Mouse (Mus musculus) left cerebral cortex, adult 11 months (tissue): Measurements from ENCODE around the gene Mmgt1.
A peak's percentile ranks its signal among the peaks of the same experiment; 100 is the strongest.

Source experiments
- DNase-seq: peaks from one replicate; pipeline ENCODE4 v3.0.0; 2022; ENCODE audit warnings: low spot score

Mmgt1 gene

DNA sequence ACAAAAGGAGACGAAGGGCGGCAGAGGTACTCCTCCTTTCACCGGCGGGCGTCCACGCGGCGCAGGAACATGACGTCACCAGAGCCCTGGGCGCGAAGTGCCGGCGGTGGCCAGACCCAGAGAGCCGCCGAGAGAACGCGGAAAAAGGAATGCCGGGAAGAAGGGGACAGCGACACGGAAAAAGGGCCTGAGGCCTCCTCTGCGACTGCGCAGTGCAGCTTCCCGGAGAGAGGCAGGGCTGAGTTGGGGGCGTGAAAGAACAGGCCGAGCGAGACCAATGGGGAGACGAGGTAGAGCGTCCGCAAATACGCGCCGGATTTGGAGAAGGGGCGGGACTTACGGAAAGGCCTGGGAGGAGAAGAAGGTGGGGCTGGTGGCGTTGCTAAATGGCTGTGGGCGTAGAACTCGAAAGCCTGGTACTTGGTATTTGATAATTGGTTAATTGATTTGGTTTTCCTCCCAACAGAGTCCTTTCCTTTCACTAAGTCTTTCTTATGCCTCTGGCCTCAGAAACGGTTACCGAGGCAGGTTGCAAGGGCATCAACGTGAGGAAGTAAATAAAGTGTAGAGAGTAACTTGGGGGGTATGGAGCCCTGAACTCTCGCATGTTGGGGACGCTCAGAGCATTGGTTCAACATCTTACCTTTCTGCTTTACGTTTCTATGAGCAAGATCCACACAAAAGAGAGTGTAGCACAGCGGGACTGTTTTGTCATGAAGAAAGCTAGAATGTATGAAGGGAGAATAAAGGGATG is at the start of gene Mmgt1:
TSS of gene Mmgt1 (minus strand) at position 183 of the 754 bp plus-strand sequence.
- DNase-seq: peak; percentile 84

DNA sequence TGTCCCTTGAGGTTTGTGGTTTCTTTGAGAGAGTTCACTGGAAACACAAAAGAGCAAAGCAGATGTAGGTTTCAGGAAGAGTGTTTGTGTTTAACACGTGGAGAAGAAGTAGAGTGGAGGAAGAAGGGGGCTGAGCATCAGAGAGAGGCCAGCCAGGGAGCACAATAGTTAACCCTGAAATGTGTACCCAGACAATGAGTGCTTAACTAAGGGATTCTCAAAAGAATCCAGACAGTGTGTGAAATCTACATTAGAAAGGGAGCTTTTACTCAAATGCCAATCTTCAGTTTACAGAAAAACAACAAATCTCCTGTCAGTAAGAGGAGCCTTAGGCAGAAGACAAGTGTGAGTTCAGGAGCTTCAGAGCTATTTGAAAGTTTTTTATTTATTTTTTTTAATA is 42.2 kb upstream of the Mmgt1 start:
- no peak for DNase-seq

DNA sequence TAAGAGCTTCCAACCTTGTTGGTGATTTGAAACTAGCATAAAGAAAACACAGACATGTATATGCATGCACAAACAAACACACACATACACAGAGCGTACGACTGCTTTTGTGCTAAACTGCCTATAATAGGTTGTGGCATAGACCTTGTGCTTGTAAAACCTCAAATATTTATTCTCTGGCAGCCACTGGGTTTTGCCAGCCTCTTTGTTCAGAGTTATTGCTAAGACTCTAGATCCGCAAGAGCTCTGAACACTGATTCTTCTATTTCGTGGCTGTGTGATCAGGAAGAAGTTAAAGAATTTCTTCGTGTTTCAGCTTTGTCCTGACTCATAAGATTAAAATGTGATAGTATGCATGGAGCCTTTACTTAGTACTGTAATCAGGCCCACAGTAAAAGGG is 38.3 kb upstream of the Mmgt1 start:
- no peak for DNase-seq

DNA sequence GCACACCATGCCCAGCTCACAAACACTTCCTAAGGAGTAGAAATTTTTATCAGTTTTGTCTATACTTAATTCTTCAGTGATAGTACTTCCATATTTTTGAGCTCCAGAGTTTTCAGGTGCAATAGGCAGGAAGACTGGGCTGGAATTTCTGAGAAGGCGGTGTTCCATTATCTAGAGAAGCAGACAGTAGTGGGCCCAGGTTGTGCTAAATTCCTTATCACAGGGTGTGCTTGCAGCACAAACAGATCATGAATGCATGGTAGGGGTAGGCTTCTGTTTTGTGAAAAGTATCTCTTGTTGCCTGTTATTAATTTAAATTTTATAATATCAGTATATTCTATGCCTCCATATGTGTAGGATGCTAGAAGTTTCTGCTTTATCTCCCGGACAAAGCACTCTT is 17.4 kb upstream of the Mmgt1 start:
- DNase-seq: no peak

DNA sequence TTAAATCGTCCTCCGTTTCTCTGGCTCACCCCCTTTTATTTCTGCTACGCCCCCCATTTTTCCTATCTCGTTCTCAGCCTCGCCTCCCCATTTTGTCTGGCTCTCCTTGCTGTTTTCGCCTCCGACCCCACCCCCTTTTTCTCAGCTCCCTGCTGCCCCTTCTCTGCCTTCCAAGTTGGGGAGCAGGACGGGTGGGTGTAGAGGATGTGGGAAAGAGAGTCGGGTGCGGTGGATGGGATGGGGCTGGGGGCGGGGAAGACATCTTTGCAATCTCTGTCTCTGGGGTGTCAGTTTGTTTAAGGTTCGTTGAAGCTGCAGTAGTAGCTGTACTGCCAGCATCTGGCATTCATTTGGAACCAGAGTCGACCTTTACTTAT is 12.4 kb upstream of the Mmgt1 start:
- peak; percentile 4 for DNase-seq

DNA sequence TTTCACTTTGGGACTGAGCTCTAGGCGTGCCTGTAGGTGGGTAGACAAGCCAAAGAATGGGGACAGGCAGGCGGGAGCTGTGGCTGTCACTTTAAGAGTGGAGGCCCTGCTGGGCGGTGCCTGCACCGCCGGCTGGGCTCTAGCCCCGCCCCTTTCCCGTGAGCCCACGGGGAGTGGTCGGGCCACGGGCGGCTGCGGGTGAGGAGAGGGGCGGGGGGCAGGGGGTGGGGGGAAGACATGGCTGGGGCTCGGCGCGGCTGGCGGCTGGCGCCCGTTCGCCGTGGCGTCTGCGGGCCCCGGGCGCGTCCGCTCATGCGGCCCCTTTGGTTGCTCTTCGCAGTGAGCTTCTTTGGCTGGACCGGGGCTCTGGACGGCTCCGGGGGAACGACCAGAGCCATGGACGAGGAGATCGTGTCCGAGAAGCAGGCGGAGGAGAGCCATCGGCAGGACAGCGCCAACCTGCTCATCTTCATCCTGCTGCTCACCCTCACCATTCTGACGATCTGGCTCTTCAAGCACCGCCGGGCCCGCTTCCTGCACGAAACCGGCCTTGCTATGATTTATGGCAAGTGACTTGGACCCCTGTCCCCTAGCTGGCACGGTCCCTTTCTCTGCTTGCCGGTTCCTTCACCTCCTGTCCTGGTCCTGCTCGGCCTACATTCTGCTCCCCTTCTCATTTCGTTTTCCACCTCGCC is 11.9 kb upstream of the Mmgt1 start, which contains the start of gene Slc9a6:
TSS of gene Slc9a6 (plus strand) at position 135 of the 695 bp plus-strand sequence.
- peak; percentile 48 for DNase-seq

DNA sequence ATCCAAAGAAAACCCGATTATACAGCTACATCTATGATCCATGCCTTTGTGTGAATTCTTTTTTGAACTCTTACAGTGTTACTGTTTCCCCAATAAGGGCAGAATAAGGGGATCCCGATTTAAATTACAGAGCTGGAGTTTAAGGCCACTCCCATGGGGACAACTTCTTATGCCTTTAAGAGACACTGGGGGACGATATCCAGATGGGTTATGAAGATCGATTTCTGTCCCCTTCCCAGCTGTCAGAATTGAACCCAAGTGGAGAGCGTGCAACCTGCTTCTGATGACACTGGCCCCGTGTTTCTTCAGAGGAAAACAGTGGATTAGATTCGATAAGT is 11.4 kb upstream of the Mmgt1 start:
- DNase-seq: no peak

DNA sequence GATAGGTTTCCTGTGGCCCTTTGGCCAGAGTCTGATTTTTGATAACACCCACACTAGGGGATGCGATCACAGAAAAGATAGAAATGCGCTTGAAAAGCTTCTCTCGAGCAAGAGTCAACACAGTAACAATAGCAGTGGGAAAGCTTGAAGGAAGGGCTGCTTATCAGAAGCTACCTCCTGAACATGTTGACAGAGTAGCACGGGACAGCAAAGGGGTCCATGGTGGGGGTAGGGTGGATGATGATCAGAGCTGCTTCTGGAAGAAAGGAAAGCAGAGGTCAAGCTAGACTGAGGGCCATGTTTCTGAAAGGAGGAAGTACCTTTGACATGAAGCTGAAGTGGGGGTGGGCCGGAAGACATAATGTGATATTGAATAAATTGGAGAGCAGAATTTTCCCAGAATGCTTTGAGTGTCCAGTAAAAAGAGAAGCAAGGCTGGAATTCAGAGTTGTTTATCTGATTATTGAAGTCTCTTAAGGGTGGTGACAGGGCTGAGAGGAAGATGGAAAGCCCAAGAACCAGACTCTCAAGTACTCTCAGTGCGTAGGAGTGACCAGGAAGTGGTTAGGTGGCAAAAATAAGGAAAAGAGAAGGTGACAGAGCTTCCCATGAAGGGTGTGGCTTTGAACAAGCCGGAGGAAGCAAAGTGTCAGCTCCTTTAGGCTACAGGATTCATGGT is 9.3 kb upstream of the Mmgt1 start:
- no peak for DNase-seq

DNA sequence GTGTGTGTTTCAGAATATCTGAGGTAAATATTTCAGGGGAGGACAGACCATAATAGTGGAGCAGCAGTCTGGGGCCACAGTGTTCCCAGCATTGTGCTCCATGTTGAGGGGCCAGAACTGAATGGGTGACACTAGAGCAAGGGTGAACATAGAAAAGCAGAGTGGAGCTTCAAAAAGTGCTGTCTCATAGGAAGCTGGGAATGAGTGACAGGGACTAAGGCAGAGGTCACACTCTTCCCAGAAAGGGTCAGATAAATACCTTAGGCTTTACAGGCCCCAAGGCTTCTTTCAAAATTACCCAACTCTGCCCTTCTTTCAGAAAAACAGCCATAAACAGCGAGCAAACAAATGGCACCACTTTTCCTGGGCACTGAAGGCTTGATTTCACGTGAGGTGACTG is 8.7 kb upstream of the Mmgt1 start:
- no peak for DNase-seq

DNA sequence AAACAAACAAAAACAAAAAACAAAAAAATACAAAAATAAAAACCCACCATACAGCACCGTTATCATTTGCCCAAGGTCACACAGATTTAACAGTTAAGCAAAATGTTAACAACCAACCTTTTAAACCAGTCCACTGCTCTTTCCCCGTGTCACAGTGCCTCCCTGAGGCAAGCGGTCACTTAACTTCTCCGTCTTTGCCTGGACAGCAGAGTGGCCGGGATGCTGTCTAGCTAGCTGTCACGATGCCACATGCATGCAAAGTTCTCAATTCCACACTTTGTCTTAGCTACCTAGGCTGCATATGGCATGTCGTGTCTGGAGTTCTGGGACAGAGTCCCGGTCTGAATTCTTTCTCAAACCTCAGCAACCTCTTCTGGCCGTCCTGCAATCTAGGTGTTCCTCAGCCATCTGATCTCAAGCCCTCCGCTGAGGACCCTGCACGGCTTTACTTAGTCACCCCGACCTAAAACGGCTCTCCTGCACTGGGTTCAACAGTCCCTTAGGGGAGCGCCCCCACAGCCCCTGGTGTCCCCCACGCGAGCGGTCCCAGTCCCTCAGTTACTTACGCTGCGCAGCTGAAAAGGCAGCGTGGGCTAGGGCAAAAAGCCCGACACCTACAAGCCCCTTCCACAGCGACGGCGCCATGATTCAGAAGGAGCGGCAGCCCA is 516 bp downstream of the Mmgt1 start:
- no peak for DNase-seq

DNA sequence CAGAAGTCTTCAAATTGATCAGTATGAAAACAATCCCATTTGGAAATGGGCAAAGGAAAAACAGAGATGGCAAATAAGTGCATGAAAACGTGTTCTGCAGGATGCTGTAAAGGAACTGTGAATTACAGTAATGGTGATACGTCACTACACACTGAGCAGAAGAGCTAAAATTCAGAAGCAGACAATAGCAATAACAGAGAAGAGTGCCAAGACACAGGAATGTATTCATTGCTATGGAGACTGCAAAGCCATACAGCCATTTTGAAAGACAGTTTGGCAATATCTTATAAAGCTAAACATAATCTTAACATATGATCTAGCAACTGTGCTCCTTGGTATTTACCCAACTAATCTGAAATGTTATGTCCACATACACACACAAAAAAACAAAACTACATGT is 19.7 kb downstream of the Mmgt1 start:
- DNase-seq: no peak

DNA sequence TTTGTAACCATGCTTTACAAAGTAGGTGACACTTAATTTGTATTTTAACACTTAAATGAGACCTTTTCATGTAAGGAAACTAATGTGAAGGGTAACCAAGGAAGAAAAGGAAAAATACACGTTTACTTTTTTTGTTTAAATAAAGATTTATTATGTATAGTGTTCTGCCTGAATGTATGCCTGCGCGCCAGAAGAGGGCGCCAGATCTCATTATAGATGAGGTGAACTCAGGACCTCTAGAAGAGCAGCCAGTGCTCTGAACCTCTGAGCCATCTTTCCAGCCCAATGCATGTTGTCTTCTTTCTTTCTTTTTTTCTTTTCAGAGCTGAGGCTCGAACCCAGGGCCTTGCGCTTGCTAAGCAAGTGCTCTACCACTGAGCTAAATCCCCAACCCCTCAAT is 25.4 kb downstream of the Mmgt1 start:
- no peak for DNase-seq

DNA sequence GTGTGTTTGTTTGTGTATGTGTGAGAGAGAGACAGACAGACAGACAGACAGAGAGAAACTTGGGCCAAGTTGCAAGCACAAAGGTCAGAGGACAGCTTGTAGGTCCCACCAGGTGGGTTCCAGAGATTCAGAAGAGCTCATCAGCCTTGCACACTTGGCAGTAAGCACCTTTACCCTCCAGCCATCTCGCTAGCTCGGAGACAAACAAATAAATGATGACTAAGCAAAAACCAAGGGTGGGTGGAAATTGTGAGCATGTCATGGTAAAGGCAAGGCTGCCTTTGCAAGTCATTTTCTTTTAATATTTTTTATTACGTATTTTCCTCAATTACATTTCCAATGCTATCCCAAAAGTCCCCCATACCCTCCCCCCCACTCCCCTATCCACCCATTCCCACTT is 44.3 kb downstream of the Mmgt1 start:
- no peak for DNase-seq

DNA sequence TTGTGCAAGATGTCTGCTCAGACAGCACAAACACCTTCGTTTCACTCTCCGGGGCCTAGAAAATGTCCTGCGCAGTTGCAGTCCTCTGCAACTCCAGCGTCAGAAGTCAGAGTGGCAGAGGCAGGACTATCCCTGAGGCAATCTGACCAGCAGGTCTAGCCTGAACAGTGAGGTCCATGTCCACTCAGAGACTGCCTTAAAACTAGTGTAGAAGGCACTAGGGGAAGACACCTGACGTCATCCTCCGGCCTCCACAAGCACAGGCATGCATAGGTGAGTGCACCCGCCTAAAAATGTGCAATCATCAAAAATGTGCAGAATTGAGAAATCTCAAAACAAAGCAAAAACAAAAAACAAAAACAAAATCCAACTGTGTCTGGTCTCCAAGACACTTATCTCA is 48.4 kb downstream of the Mmgt1 start, which contains the start of gene Gm648:
TSS of gene Gm648 (minus strand) at position 101 of the 400 bp plus-strand sequence.
- no peak for DNase-seq

DNA sequence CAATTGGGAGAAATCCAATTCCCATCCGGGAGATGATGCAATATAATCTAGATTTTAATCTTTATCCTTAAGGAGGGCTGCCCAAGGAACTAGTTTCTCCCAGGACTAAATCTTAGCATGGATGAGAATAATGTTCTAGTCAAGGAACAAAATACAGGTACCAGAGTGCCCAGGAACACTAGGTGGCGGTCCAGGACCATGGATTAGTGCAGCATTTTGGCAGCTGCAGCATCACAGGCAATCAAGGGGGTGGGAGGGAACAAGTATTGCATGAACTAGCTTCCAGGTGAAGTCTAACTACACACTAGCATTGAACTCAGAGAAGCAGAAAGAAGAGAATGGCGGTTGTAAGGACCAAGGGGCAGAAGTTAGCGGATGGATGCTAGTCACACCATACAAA is 60.7 kb downstream of the Mmgt1 start:
- DNase-seq: no peak
